Mouse (Mus musculus): ENCODE results near the gene Gabrg3.

Gabrg3 gene

GRCm38 (mm10) chr7:57166931-57167330 lies 220.1 kb downstream of the Gabrg3 start:
- Histone ChIP-seq H3K36me3 (ENCODE audit: insufficient read depth, low read length) (no peaks in the 10 kb centered on the region), H3K9me3 (ENCODE audit: low read length) (no peaks in the 10 kb centered on the region), H3K27me3 (ENCODE audit: insufficient read depth, low read length) (no peaks in the 10 kb centered on the region), H3K4me3 (replicated peaks; ENCODE audit: low read length) (no peak overlapping the region), H3K4me1 (replicated peaks; ENCODE audit: low read depth, low read length) (peaks cover 18% of the 10 kb centered on the region)
- no peak for TF ChIP-seq NANOG (IDR thresholded peaks at IDR 0.05; ENCODE audit: borderline replicate concordance, low read length)
- TF ChIP-seq CTCF (conservative IDR thresholded peaks at IDR 0.05; ENCODE audit: low read length): no peak
- TF ChIP-seq POU5F1 (IDR thresholded peaks at IDR 0.05; ENCODE audit: borderline replicate concordance, low read length): no peak

- H3K9me3 ChIP-seq (ENCODE audit: low read length): no peaks in the 10 kb centered on the region
- no peaks in the 10 kb centered on the region for H3K36me3 ChIP-seq (ENCODE audit: insufficient read depth, low read length)
- no peaks in the 10 kb centered on the region for H3K27me3 ChIP-seq (ENCODE audit: insufficient read depth, low read length)
- H3K4me3 ChIP-seq (replicated peaks; ENCODE audit: low read length): no peak overlapping the region
- H3K4me1 ChIP-seq (replicated peaks; ENCODE audit: low read depth, low read length): no peaks in the 10 kb centered on the region
- TF ChIP-seq NANOG (IDR thresholded peaks at IDR 0.05; ENCODE audit: borderline replicate concordance, low read length) (no peak), POU5F1 (IDR thresholded peaks at IDR 0.05; ENCODE audit: borderline replicate concordance, low read length) (no peak), CTCF (conservative IDR thresholded peaks at IDR 0.05; ENCODE audit: low read length) (no peak)
These were observed 228.8 kb downstream of the Gabrg3 start for GRCm38 (mm10) chr7:57158211-57158610.

- Histone ChIP-seq H3K36me3 (ENCODE audit: insufficient read depth, low read length) (no peaks in the 10 kb centered on the region), H3K27me3 (ENCODE audit: insufficient read depth, low read length) (no peaks in the 10 kb centered on the region; the same call in 1 of the 2 replicates), H3K4me1 (replicated peaks; ENCODE audit: low read depth, low read length) (peaks cover 11% of the 10 kb centered on the region), H3K4me3 (replicated peaks; ENCODE audit: low read length) (no peak overlapping the region), H3K9me3 (ENCODE audit: low read length) (no peaks in the 10 kb centered on the region)
- TF ChIP-seq POU5F1 (IDR thresholded peaks at IDR 0.05; ENCODE audit: borderline replicate concordance, low read length): no peak
- TF ChIP-seq NANOG (IDR thresholded peaks at IDR 0.05; ENCODE audit: borderline replicate concordance, low read length): no peak
- no peak for TF ChIP-seq CTCF (conservative IDR thresholded peaks at IDR 0.05; ENCODE audit: low read length)
These were observed 233.2 kb downstream of the Gabrg3 start for GRCm38 (mm10) chr7:57153743-57154142.

GRCm38 (mm10) chr7:57150768-57151167 lies 236.2 kb downstream of the Gabrg3 start:
- Histone ChIP-seq H3K9me3 (ENCODE audit: low read length) (no peaks in the 10 kb centered on the region), H3K27me3 (ENCODE audit: insufficient read depth, low read length) (no peaks in the 10 kb centered on the region; the same call in 1 of the 2 replicates), H3K4me1 (replicated peaks; ENCODE audit: low read depth, low read length) (peaks cover 11% of the 10 kb centered on the region), H3K4me3 (replicated peaks; ENCODE audit: low read length) (no peak overlapping the region), H3K36me3 (ENCODE audit: insufficient read depth, low read length) (no peaks in the 10 kb centered on the region)
- TF ChIP-seq POU5F1 (IDR thresholded peaks at IDR 0.05; ENCODE audit: borderline replicate concordance, low read length) (no peak), CTCF (conservative IDR thresholded peaks at IDR 0.05; ENCODE audit: low read length) (no peak), NANOG (IDR thresholded peaks at IDR 0.05; ENCODE audit: borderline replicate concordance, low read length) (no peak)

DNA sequence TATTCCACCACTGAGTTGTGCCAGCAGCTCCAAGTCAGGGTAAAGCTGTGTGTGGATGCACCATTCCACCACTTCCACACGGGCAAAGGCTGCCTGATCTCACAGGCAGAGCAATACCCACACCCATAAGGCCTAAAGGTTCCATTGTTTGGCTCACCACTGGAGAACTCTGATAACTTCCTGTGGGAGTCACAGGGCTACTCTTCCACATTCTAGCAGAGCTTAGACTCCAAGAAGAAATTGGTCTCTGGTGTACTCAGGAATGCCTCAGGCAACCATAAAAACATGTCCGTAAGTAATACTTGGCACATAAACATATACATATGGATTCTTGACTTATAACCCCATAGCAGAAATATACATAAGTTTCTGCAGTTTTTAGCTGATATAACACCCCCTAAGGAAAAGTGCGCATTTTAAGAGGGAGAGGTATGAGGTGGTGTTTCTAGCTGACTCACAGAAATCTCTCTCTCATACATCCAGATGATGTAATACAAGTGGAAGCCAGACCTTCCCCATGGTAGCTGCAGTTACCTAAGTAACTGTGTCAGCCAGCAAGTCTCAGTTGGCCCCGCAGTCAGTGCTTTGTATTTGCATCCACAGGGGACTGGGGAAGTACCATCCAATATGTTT lies 248.8 kb downstream of the Gabrg3 start:
- Histone ChIP-seq H3K4me1 (replicated peaks; ENCODE audit: low read depth, low read length) (no peaks in the 10 kb centered on the region), H3K36me3 (ENCODE audit: insufficient read depth, low read length) (no peaks in the 10 kb centered on the region), H3K4me3 (replicated peaks; ENCODE audit: low read length) (no peak overlapping the region), H3K27me3 (ENCODE audit: insufficient read depth, low read length) (no peaks in the 10 kb centered on the region), H3K9me3 (ENCODE audit: low read length) (peaks cover 7% of the 10 kb centered on the region)
- TF ChIP-seq POU5F1 (IDR thresholded peaks at IDR 0.05; ENCODE audit: borderline replicate concordance, low read length) (no peak), NANOG (IDR thresholded peaks at IDR 0.05; ENCODE audit: borderline replicate concordance, low read length) (no peak), CTCF (conservative IDR thresholded peaks at IDR 0.05; ENCODE audit: low read length) (no peak)

DNA sequence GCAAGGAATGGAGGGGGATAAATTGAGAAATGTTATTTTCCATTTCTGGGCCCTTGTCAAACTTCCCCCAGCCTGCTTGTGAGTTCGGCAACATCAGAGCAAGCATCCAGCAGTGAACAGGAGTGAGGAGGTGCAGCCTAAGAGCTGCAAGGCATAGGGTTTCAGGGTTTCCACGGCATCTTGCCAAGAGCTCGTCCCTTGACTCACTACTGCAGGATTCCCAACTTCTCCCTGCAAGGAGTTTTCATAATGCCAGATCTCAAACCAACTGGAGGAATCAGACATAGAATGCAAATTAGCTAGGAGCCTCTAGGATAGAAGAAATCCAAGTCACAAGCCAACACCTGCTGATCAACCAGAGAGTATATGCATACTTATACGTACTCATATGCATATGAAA lies 254.0 kb downstream of the Gabrg3 start:
- no peaks in the 10 kb centered on the region for H3K27me3 ChIP-seq (ENCODE audit: insufficient read depth, low read length)
- H3K4me3 ChIP-seq (replicated peaks; ENCODE audit: low read length): no peak overlapping the region
- TF ChIP-seq CTCF (conservative IDR thresholded peaks at IDR 0.05; ENCODE audit: low read length): no peak
- no peak for TF ChIP-seq POU5F1 (IDR thresholded peaks at IDR 0.05; ENCODE audit: borderline replicate concordance, low read length)
- TF ChIP-seq NANOG (IDR thresholded peaks at IDR 0.05; ENCODE audit: borderline replicate concordance, low read length): no peak
- H3K36me3 ChIP-seq (ENCODE audit: insufficient read depth, low read length): no peaks in the 10 kb centered on the region
- H3K4me1 ChIP-seq (replicated peaks; ENCODE audit: low read depth, low read length): no peaks in the 10 kb centered on the region
- no peaks in the 10 kb centered on the region for H3K9me3 ChIP-seq (ENCODE audit: low read length)

- Histone ChIP-seq H3K36me3 (ENCODE audit: insufficient read depth, low read length) (no peaks in the 10 kb centered on the region), H3K4me3 (replicated peaks; ENCODE audit: low read length) (no peak overlapping the region), H3K4me1 (replicated peaks; ENCODE audit: low read depth, low read length) (no peaks in the 10 kb centered on the region), H3K9me3 (ENCODE audit: low read length) (no peaks in the 10 kb centered on the region), H3K27me3 (ENCODE audit: insufficient read depth, low read length) (no peaks in the 10 kb centered on the region)
- TF ChIP-seq CTCF (conservative IDR thresholded peaks at IDR 0.05; ENCODE audit: low read length) (no peak), POU5F1 (IDR thresholded peaks at IDR 0.05; ENCODE audit: borderline replicate concordance, low read length) (no peak), NANOG (IDR thresholded peaks at IDR 0.05; ENCODE audit: borderline replicate concordance, low read length) (no peak)
These were observed 254.5 kb downstream of the Gabrg3 start for GRCm38 (mm10) chr7:57132471-57132870.

- no peaks in the 10 kb centered on the region for H3K27me3 ChIP-seq (ENCODE audit: insufficient read depth, low read length)
- TF ChIP-seq CTCF (conservative IDR thresholded peaks at IDR 0.05; ENCODE audit: low read length): no peak
- no peak for TF ChIP-seq NANOG (IDR thresholded peaks at IDR 0.05; ENCODE audit: borderline replicate concordance, low read length)
- TF ChIP-seq POU5F1 (IDR thresholded peaks at IDR 0.05; ENCODE audit: borderline replicate concordance, low read length): no peak
- no peaks in the 10 kb centered on the region for H3K9me3 ChIP-seq (ENCODE audit: low read length)
- H3K4me1 ChIP-seq (replicated peaks; ENCODE audit: low read depth, low read length): no peaks in the 10 kb centered on the region
- no peaks in the 10 kb centered on the region for H3K36me3 ChIP-seq (ENCODE audit: insufficient read depth, low read length)
- H3K4me3 ChIP-seq (replicated peaks; ENCODE audit: low read length): no peak overlapping the region
These were observed 286.9 kb downstream of the Gabrg3 start for GRCm38 (mm10) chr7:57100065-57100464.

DNA sequence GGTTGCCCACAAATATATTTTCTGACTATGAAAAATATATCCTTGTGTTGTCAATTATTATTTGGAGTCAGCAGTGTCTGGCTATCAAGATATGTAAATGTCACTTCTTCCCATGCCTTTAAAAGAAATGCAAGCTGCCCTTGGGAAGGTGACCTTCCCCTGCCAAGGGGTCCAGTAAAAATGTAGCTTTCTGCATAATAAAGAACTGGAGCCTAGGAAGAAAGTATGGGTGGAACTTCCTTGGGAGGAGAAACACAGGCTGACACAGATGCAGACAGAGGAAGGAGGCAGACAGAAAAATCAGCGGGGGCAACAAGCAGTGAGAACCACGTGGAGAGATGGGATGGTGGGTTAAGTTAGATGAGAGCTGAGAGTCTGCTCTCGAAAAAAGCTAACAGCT lies 304.9 kb downstream of the Gabrg3 start:
- TF ChIP-seq POU5F1 (IDR thresholded peaks at IDR 0.05; ENCODE audit: borderline replicate concordance, low read length) (peak; percentile 51; the same call in 1 of the 2 replicates), CTCF (conservative IDR thresholded peaks at IDR 0.05; ENCODE audit: low read length) (no peak), NANOG (IDR thresholded peaks at IDR 0.05; ENCODE audit: borderline replicate concordance, low read length) (no peak)
- no peaks in the 10 kb centered on the region for H3K27me3 ChIP-seq (ENCODE audit: insufficient read depth, low read length)
- no peaks in the 10 kb centered on the region for H3K9me3 ChIP-seq (ENCODE audit: low read length)
- H3K36me3 ChIP-seq (ENCODE audit: insufficient read depth, low read length): no peaks in the 10 kb centered on the region
- no peak overlapping the region for H3K4me3 ChIP-seq (replicated peaks; ENCODE audit: low read length)
- H3K4me1 ChIP-seq (replicated peaks; ENCODE audit: low read depth, low read length): peaks cover 16% of the 10 kb centered on the region
